Mouse (Mus musculus) heart, adult 8-10 months (tissue): ENCODE results near the gene Pclaf. TPM values are rescaled to one million over a fixed set of nuclear protein-coding genes. Genes with fewer than 3 reads are reported as not detected.

Experiments used
- DNase-seq: peaks from one replicate; pipeline ENCODE4 v3.0.0; 2022; ENCODE audit warnings: low spot score
- total RNA-seq, 4 experiments: library from RNA; stranded (reverse); gene quantifications; 2 replicates each; pipeline ENCODE4 v1.2.4; 2022

The Pclaf gene
- total RNA-seq, result under 1 TPM in 3 of 4 experiments, not detected in 1; 0.35 to 0.56 (median 0.52) TPM

- peak; percentile 60 for DNase-seq
Measured at GRCm38 (mm10) chr9:65890143-65890628, at the start of gene Pclaf. Pclaf (plus strand) TSS chr9:65890237.

- no peak for DNase-seq
Measured at GRCm38 (mm10) chr9:65844421-65845165, 45.4 kb upstream of the Pclaf start.

- DNase-seq, result no peak
Measured at GRCm38 (mm10) chr9:65848154-65848553, 41.9 kb upstream of the Pclaf start.

- no peak for DNase-seq
Measured at GRCm38 (mm10) chr9:65850203-65850602, 39.8 kb upstream of the Pclaf start.

- DNase-seq, result no peak
Measured at GRCm38 (mm10) chr9:65859656-65860055, 30.4 kb upstream of the Pclaf start.

- peak; percentile 89 for DNase-seq
Measured at GRCm38 (mm10) chr9:65884564-65885315, 5.3 kb upstream of the Pclaf start.

- DNase-seq, result no peak
Measured at GRCm38 (mm10) chr9:65891126-65891525, 1.1 kb downstream of the Pclaf start.

GRCm38 (mm10) chr9:65896977-65897376 lies 6.9 kb downstream of the Pclaf start:
- DNase-seq, result no peak

GRCm38 (mm10) chr9:65902879-65903278 lies 12.8 kb downstream of the Pclaf start:
- no peak for DNase-seq

GRCm38 (mm10) chr9:65903419-65903818 lies 13.4 kb downstream of the Pclaf start:
- no peak for DNase-seq

GRCm38 (mm10) chr9:65908394-65909300 lies 18.6 kb downstream of the Pclaf start, which contains the start of the genes Trip4 and Csnk1g1:
Trip4 (minus strand) TSS chr9:65908794.
Csnk1g1 (plus strand) TSS chr9:65908924.
- DNase-seq, result peak; percentile 95

- DNase-seq, result peak; percentile 50
Measured at GRCm38 (mm10) chr9:65909301-65909801, 19.3 kb downstream of the Pclaf start.

GRCm38 (mm10) chr9:65909837-65910236 lies 19.8 kb downstream of the Pclaf start:
- no peak for DNase-seq

- DNase-seq, result no peak
Measured at GRCm38 (mm10) chr9:65913976-65914375, 23.9 kb downstream of the Pclaf start.

- DNase-seq, result no peak
Measured at GRCm38 (mm10) chr9:65917015-65917414, 27.0 kb downstream of the Pclaf start.

- no peak for DNase-seq
Measured at GRCm38 (mm10) chr9:65928456-65928855, 38.4 kb downstream of the Pclaf start.

GRCm38 (mm10) chr9:65929826-65930225 lies 39.8 kb downstream of the Pclaf start:
- no peak for DNase-seq

GRCm38 (mm10) chr9:65937566-65937965 lies 47.5 kb downstream of the Pclaf start:
- DNase-seq, result no peak

GRCm38 (mm10) chr9:65951082-65951587 lies 61.1 kb downstream of the Pclaf start:
- DNase-seq, result no peak
